Mouse (Mus musculus): ENCODE data around the gene Prodh2.
"Not testable (repeated sequence)": the region's sequence is repeated elsewhere in the genome, so short reads cannot be mapped to it uniquely, and the experiment has no call there.

The Prodh2 gene

DNA sequence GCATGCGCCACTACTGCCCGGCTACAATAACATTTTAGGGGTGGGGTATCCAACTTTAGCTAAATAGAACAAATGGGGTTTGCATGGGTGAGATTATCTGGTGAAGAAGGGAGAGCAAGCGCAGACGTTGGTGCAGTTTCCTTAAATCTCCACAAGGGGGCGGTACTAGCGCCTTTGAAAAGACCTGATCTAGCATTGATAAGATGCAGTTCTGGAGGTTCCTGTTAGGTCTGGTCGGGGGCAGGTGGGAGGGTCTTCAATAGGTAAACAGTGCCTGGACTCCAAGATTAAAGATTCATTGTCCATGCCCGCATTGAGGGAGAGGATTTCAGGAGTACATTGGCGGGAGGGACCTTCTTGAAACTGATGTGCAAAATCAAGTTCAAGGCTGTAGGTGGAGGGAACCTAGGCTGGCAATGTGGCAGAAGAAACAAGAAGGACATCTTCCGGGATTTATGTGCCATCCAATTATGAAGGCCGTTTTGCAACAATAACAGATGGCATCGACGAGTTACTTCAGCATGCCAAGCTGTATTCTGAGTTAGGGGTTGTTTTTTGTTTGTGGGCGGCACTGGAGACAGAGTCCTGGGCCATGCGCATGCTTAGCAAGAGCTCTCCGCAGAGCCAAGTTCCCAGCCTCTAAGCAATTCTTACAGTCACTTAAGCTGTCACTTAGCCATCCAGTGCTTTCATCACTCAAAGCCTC, 3.0 kb upstream of the Prodh2 start:
- DNase-seq: peak; percentile 36

DNA sequence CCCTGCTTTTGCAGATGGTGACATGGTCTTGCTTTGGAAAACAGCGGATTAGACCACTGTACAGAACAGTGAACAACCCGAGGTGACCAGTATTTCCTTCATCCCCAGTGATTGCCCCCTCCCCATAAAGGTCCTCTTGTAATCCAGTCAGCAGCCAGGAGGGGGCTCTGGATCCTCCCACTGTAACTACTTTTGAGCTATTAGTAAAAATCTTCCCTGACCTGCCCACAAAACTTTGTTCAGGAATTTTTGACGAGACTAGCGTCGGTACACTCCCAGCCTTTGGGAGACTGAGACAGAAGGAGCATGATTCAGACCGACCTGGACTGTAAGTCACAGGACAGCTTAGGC, 2.5 kb upstream of the Prodh2 start:
- DNase-seq: no peak

GRCm38 (mm10) chr7:30492765-30493164, 657 bp upstream of the Prodh2 start:
- peak; percentile 85 for DNase-seq

DNA sequence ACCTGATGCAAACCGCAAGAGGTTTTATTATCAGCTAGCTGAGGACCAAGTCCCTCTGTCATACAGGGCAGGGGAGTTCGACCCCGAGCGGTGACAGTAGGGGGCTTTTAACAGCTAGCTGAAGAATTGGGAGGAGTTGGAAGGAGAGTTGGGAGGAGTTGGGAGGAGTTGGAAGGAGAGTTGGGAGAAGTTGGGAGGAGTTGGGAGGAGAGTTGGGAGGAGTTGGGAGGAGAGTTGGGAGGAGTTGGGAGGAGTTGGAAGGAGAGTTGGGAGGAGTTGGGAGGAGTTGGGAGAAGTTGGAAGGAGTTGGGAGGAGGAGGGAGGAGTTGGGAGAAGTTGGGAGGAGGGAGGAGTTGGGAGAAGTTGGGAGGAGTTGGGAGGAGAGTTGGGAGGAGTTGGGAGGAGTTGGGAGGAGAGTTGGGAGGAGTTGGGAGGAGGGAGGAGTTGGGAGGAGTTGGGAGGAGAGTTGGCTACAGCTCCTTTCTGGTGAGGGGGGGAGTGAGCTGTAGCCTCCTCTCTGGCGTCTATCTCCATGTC, 2.2 kb downstream of the Prodh2 start:
- not testable (repeated sequence) for DNase-seq

DNA sequence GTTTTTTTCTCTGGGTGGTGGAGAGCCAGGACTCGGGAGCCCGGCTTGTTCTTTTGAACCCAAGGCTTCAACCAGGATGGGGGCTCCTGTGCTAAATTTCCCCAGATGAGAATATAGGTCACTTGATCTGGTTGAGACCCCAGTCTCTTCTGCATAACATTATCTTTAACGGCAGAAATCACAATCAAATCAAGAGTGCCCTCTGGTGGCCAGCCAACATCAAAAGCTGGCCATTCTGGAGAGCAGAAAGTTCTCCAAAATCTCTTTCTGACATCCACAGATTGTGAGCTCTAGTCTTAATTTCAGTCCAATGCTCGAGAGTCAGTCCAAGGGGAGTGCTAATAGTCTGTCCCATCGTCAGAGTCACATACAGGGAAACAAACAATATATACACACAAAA, 7.7 kb downstream of the Prodh2 start:
- not testable (repeated sequence) for DNase-seq

GRCm38 (mm10) chr7:30508061-30508460, 14.6 kb downstream of the Prodh2 start:
- no peak for DNase-seq

DNA sequence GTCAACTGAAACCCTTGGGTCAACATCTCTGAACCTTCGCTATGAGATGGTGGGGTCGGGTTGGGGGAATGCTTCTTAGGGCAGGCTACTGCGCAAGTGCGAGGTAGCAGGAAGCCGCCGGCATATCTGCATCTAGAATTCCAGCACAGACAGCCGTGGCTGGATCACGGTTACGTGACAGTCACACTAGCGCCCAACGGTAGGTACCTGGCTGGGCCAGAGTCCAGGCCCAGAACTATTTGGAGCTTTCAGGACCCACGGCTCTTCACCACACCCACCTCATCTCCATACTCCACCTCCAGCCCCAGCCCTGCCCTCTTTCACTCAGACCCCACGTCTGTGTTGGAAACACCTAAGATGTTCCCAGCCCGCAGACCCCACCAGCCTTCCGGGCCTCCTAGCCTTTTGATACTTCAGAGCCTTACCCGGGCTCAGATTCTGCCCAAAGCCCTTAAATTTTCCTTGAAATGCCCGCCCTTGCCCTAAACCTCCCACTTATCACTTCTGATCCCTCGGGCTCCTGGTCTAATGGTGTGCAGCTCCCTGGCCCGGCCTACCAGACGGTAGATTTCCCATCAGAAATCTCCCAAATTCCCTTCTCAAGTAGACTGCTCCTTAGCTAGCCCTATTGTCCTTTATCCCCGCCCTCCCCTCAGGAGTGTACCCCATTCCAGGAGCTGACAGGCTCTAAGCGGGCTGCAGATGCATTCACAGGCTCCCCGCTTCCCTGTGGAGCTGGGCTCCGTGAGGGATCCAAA, 21.8 kb downstream of the Prodh2 start:
- DNase-seq: no peak

DNA sequence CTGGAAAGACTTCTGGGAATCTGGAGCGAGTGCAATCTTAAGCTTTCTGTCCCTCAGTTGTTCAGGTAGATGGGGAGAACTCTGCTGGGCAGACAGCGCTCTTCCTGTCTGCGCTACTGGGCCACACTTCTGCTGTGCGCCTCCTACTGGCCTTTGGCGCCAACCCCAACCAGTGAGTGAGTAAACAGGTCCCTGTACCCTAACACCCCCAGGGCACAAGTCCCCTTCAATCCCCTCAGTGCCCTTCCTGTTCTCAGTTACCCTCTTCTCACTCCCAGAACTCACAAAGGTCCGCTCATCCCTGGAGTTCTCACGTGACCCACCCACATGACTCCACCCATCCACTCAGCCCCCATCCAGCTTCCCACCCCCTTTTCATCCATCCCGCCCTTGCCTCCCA, 24.9 kb downstream of the Prodh2 start:
- no peak for DNase-seq

- DNase-seq: no peak
Observed at GRCm38 (mm10) chr7:30520396-30520795, 27.0 kb downstream of the Prodh2 start.

DNA sequence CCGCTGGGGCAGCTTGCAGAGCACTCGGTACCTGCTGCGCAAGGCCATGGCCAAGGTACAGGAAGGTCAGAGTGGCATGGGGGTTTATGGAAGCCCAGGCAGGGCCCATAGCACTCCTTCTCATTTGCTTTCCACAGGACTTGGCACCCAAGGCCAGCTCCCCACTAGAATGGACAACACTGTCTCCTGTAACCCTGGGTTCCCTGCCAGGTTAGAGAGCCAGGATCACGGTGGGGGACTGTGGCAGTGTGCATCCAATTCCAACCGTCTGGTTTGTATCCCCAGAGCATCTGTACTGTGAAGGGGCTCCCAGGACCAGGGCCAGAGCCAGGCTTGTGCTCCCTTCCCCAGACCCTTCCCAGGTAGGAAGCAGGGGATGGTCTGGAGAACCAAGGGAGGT, 27.4 kb downstream of the Prodh2 start:
- DNase-seq: no peak

GRCm38 (mm10) chr7:30522871-30523270, 29.4 kb downstream of the Prodh2 start:
- no peak for DNase-seq

DNA sequence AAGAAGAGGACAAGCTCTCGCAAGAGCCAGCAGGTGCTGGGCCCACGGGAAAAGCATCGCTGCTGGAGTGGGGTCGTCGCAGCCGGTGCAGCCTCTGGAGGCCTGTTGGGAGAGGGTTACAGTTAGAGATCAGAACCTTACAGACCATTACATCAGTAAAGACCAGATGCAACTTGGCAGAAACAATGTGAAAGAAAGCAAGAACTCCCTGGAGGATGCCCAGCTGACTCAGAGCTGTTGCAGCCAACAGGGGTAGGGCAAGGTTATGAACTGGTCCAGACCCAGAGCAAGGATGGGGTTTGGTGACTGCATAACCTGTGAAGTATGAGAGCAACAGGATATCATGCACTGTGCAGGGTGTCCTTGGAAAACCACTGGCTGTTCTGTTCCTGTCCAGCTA, 31.1 kb downstream of the Prodh2 start:
- DNase-seq: no peak

DNA sequence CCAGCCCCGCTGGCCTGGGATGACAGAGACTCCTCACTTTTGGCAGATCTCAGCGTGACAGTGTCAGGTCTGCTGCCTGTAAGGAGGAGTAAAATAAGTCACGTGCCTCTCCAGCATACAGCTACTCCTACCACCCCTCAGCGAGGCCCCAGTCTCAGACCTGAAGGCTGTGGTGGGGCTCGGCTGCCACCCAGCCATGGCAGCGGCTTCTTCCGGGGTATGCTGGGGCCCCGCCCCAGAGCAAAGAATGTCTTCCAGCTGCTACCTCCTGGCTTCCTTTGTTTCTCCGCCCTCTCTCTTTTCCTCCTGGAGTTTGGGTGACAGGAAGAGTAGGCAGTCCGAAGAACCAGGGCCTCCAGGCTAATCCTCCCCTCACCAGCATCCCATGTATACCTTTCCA, 32.5 kb downstream of the Prodh2 start:
- DNase-seq: peak; percentile 41

GRCm38 (mm10) chr7:30526399-30526798, 33.0 kb downstream of the Prodh2 start:
- DNase-seq: no peak

DNA sequence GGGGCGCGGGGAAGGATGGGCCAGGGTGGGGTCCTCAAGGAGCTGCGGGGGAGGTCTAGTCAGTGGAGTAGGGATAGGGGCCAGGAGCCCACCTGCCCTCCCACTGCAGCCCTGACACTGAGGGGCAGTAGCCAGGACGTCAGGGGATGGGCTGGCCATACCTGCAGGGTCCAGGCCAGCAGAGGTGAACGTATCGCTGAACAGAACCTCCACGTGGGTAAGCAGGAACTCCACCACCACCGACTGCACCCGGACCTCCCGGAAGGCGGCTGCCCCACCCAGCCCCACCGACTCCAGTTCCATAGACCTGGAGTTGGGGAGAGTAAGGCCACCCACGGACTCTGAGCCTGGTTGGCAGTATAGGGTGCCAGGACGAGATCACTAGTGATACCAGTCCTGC, 33.6 kb downstream of the Prodh2 start:
- DNase-seq: no peak

DNA sequence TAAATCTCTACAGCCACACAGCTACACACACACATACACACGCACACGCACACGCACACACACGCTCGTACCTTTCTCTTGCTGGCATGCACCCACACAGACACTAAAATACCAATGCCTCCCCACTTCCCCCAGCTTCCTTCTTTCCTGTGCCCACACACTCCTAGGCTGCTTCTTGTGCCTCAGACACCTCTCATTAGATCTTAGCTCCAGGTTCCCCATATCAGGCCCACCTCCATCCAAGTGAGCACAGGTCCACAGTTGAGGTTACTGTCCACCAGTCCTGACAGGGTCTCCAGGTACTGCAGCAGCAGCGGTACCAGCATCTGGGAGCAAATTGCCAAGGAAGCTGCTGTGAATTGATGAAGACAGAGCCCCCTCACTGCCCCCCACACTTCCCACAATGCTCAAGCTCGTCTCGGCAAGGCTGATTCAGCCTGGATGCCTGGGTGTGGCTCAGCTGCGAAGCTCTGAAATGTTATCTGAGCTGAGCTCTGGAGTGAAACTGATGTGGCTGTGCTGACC, 37.9 kb downstream of the Prodh2 start:
- DNase-seq: no peak

DNA sequence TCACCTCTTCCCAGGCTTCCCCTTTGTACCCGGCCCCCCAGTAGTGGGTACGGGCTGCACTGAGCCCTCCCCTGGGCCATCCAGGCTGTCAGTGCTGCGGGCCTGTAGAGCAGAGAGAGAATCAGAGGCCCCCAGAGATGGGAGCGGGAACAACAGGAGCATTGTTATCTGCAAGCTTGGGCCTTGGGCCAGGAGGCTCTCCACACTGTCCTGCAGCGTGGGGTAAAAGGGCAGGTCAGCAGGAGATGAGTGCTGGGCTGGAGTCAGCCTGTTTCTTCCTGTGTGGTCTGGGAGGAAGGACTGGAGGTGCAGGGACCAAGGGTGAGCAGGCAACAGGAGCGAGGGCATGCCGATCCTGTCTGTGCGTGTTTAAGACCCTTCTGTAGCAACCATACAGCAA, 39.5 kb downstream of the Prodh2 start:
- no peak for DNase-seq

DNA sequence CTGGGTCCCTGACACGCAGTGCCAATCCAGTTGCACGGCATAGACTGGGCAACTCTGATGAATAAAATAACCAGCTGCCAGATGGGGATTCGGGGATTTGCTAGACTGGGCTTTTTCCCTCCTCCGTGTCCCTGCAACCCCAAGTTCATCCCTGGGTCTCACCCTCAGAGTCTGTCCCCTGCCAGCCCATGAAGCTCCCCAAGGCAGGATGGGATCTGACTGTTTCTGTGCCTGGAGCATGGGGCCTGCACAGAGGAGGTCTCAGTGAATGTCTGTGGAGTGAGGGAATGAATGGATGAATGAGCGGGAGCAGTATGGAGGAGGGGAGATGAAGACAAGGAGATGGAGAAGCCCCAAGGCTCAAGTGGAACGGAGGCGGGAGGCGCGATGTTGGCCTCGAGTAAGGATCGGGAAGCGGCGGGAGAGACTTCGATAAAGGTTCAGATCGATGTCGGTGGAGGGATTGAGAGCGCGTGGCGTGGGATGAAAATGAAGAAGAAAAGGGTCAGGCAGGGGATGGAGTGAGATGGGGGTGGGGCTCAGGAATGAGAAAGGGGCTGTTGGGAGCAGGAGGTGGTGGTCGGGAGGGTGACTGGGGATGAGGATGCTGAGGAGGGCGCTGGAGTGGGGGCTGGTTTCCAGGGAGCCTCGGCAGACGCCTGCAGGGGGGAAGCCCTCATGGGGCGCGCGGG, 40.7 kb downstream of the Prodh2 start:
- DNase-seq: no peak

DNA sequence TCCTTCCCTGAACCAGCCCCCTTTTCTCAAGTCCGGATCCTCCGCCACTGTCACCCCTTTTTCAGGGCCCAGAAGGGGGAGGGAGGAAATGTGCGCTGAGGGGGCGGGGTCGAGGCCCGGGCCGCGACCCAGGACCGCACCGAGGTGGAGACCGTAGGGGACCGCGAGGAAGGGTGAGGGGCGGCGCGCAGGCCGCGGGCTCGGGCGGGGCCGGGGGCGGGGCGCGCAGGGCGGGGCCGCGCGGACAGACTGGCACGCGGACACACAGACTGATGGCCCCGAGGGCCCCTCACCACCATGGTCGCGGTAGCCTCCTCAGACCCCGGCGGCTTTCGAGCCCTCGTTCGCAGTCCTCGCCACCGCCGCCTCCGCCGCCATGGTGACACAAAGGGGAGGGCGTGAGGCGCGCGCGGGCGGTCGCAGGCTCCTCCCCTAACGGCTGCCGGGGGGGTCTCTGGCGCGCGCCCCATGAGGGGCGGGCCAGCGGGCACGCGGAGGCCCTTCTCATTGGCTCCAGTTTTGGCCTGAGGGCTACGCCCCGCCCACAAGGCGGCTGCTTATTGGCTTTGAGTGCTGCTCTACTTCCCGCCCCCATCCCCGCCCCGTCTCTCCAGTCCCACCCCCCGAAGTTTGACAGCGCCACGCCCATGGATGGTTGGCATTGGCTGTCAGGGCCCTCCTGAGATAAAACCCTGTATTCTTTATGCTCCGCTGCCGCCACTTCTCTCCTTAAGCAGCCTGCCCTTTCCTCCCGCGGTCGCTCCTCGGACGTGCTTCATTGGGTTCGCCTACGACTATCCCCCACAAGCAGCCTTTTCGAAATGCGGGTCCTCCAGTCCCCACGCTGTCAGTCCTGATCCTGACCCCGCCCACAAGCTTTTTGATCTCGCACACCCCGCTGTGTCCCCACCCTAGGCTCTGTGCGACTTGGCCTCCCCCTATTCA, 41.5 kb downstream of the Prodh2 start, which contains the start of gene Arhgap33:
TSS of gene Arhgap33 (minus strand) at position 428 of the 945 bp plus-strand sequence.
- peak; percentile 96 for DNase-seq

- no peak for DNase-seq
Observed at GRCm38 (mm10) chr7:30540572-30540971, 47.1 kb downstream of the Prodh2 start.

GRCm38 (mm10) chr7:30544327-30544726, 50.9 kb downstream of the Prodh2 start:
- DNase-seq: no peak

- no peak for DNase-seq
Observed at GRCm38 (mm10) chr7:30549880-30550279, 56.5 kb downstream of the Prodh2 start.
